Mouse (Mus musculus) forebrain, embryonic 12.5 days (tissue): ENCODE data around the gene Caprin1. TPM values are rescaled to one million over a fixed set of nuclear protein-coding genes. Genes with fewer than 3 reads are reported as not detected.

ENCODE experiments used
- ATAC-seq: fragments of 200-750 bp; cut with Nextera tagmentation; 2 replicates; pipeline ENCODE4 v1.8.0; 2017; ENCODE audit warnings: moderate TSS enrichment; ENCODE audit not compliant: low FRiP score
- H3K27ac ChIP-seq: fragments of 300-500 bp; sonication (generic); 2 replicates; pipeline ENCODE4 v1.5.1; 2016; ENCODE audit warnings: mild to moderate bottlenecking
- H3K27me3 ChIP-seq: fragments of 300-500 bp; sonication (generic); 2 replicates; pipeline ENCODE4 v1.6.1; 2016; ENCODE audit warnings: mild to moderate bottlenecking
- H3K36me3 ChIP-seq: fragments of 300-500 bp; sonication (generic); replicated peaks from 2 replicates; pipeline ENCODE4 v1.6.1; 2016; ENCODE audit warnings: mild to moderate bottlenecking
- H3K4me1 ChIP-seq: fragments of 300-500 bp; sonication (generic); 2 replicates; pipeline ENCODE4 v1.6.1; 2016
- H3K4me2 ChIP-seq: fragments of 300-500 bp; sonication (generic); 2 replicates; pipeline ENCODE4 v1.6.1; 2016; ENCODE audit warnings: mild to moderate bottlenecking, moderate library complexity
- H3K4me3 ChIP-seq: fragments of 300-500 bp; sonication (generic); replicated peaks from 2 replicates; pipeline ENCODE4 v1.5.1; 2016; ENCODE audit warnings: mild to moderate bottlenecking
- H3K9ac ChIP-seq: fragments of 300-500 bp; sonication (generic); 2 replicates; pipeline ENCODE4 v1.6.1; 2016; ENCODE audit warnings: mild to moderate bottlenecking
- H3K9me3 ChIP-seq: fragments of 300-500 bp; sonication (generic); 2 replicates; pipeline ENCODE4 v1.6.1; 2016
- WGBS: fragments of 180-500 bp; shearing (Covaris S2); methylation state at CpG from one replicate; pipeline ENCODE4 v1.1.7; 2016; 5-methylcytosine and 5-hydroxymethylcytosine counted together
- polyA plus RNA-seq: library from polyadenylated mRNA; unstranded; fragments of >200 nt; fragmentation: Nextera tagmentation; extraction: Ambion mirVana; gene quantifications from 2 replicates; pipeline ENCODE4 v1.2.1, GENCODE M21; 2016

Gene Caprin1
- polyA plus RNA-seq, 1 experiment from 2014 or later: 584 TPM

DNA sequence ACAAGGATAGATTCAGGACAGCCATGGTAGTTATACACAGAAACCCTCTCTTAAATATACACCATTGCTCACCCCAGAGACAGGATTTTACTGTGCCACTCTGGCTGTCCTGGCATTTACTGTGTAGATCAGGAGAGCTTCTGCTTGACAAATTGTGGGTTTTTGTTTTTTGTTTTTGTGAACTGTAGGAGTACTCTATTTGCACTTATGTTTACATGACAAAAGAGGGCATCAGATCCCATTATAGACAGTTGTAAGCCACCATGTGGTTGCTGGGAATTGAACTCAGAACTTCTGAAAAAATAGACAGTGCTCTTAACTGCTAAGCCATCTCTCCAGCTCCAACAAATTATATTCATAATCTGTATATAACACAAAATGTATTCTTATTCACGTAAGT is 5.4 kb downstream of the Caprin1 start:
- no peak for ATAC-seq
- H3K4me1 ChIP-seq: peaks cover 41% of the 10 kb centered on the region
- WGBS: 97% methylated on average over 1 of the region's 1 CpGs
- peaks cover 42% of the 10 kb centered on the region for H3K36me3 ChIP-seq
- H3K4me2 ChIP-seq: no peak overlapping the region
- H3K9me3 ChIP-seq: no peaks in the 10 kb centered on the region
- no peak overlapping the region for H3K27ac ChIP-seq
- H3K4me3 ChIP-seq: no peak overlapping the region
- no peak overlapping the region for H3K9ac ChIP-seq
- H3K27me3 ChIP-seq: no peaks in the 10 kb centered on the region

DNA sequence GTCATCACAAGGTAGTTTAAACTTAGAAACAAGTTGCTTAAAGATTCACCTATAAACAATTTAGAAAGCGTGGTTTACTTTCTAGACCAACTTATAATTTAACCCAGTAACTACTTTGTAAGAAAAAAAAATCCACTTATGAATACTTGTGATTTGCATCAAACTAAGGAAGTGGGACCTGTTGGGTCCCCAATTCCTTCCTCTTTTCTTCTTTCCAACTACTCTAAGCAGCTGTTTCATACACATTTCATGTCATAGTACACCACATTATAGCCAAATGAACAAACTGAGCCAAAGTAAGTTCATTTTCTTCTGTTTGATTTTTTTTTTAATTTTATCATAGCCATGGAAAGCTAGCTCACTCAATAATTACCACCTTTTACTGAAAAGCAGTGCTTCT is 11.7 kb downstream of the Caprin1 start:
- no peak overlapping the region for H3K27ac ChIP-seq
- peaks cover 14% of the 10 kb centered on the region for H3K4me1 ChIP-seq
- H3K9ac ChIP-seq: no peak overlapping the region
- no peaks in the 10 kb centered on the region for H3K27me3 ChIP-seq
- ATAC-seq: no peak
- 98% methylated on average over 1 of the region's 1 CpGs for WGBS
- peaks cover 44% of the 10 kb centered on the region for H3K36me3 ChIP-seq
- H3K4me3 ChIP-seq: no peak overlapping the region
- H3K9me3 ChIP-seq: no peaks in the 10 kb centered on the region
- H3K4me2 ChIP-seq: no peak overlapping the region

DNA sequence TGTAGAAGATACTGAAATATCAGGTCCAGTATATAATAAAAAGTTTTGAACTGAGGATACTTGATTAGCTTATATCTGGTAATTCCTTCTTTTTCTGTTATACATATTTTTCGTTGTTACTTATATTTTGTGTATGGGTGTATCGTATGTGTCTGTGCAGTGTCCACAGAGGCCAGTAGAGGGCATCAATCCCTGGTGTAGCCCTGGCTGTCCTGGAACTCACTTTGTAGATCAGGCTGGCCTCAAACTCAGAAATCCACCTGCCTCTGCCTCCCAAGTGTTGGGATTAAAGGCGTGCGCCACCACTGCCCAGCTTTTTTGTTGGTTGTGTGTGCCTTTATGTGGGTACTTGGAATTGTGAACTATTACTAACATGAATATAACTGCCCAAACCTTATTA is 12.8 kb downstream of the Caprin1 start:
- H3K4me1 ChIP-seq: peaks cover 6% of the 10 kb centered on the region; the same call in 1 of the 2 replicates
- WGBS: 85% methylated on average over 4 of the region's 4 CpGs
- no peaks in the 10 kb centered on the region for H3K9me3 ChIP-seq
- no peak for ATAC-seq
- no peak overlapping the region for H3K4me2 ChIP-seq
- H3K9ac ChIP-seq: no peak overlapping the region
- H3K36me3 ChIP-seq: peaks cover 42% of the 10 kb centered on the region
- H3K27ac ChIP-seq: no peak overlapping the region
- H3K27me3 ChIP-seq: no peaks in the 10 kb centered on the region
- H3K4me3 ChIP-seq: no peak overlapping the region

DNA sequence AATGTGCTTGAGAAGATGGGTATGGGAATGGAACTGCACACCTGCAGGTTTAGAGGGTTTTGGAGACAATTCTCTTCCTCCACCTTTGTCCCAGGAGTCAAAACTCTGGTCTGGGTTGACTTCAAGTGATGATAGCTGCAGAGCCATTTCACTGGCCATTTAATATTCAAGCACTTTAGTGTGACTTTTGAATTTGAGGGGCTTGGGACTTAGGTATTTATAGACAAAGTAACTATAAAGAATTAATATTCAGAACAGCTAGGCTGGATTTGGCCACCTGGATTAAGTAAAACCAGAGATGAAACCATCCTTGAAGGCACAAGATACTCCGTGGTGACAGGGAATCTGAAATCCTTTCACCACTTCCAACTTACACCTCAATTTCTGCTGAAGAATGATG is 35.0 kb downstream of the Caprin1 start:
- no peak overlapping the region for H3K4me3 ChIP-seq
- peaks cover 20% of the 10 kb centered on the region for H3K36me3 ChIP-seq
- no peaks in the 10 kb centered on the region for H3K27me3 ChIP-seq
- WGBS: 48% methylated on average over 1 of the region's 1 CpGs
- no peak overlapping the region for H3K27ac ChIP-seq
- peaks cover 20% of the 10 kb centered on the region for H3K4me1 ChIP-seq
- H3K9me3 ChIP-seq: no peaks in the 10 kb centered on the region
- H3K9ac ChIP-seq: no peak overlapping the region
- peak overlapping the region; percentile 86; the same call in 1 of the 2 replicates for H3K4me2 ChIP-seq
- ATAC-seq: no peak

DNA sequence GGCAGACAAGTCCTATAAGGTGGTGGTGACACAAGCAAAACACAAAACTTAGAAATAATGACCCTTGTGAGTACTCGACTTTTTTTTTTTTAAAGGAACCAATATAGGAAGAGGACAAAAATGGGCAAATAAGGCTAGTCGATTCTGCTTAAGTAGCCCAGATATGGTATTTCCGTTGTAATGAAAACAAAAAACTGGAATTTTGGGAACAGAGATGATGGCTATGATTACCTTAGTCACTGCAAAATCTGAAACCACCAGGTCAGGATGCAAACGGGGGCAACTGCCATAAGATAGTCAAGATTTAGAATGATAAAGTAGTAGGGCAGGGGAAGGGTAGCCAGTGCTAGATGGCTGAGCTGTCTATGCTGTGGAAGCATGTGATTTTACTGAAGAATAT is 35.5 kb downstream of the Caprin1 start:
- H3K27me3 ChIP-seq: no peaks in the 10 kb centered on the region
- peak overlapping the region; percentile 71 for H3K4me3 ChIP-seq
- no peaks in the 10 kb centered on the region for H3K9me3 ChIP-seq
- no peak overlapping the region for H3K27ac ChIP-seq
- H3K9ac ChIP-seq: no peak overlapping the region
- H3K4me2 ChIP-seq: peak overlapping the region; percentile 86
- peaks cover 20% of the 10 kb centered on the region for H3K4me1 ChIP-seq
- H3K36me3 ChIP-seq: peaks cover 19% of the 10 kb centered on the region
- no peak for ATAC-seq
- WGBS: 41% methylated on average over 4 of the region's 4 CpGs

DNA sequence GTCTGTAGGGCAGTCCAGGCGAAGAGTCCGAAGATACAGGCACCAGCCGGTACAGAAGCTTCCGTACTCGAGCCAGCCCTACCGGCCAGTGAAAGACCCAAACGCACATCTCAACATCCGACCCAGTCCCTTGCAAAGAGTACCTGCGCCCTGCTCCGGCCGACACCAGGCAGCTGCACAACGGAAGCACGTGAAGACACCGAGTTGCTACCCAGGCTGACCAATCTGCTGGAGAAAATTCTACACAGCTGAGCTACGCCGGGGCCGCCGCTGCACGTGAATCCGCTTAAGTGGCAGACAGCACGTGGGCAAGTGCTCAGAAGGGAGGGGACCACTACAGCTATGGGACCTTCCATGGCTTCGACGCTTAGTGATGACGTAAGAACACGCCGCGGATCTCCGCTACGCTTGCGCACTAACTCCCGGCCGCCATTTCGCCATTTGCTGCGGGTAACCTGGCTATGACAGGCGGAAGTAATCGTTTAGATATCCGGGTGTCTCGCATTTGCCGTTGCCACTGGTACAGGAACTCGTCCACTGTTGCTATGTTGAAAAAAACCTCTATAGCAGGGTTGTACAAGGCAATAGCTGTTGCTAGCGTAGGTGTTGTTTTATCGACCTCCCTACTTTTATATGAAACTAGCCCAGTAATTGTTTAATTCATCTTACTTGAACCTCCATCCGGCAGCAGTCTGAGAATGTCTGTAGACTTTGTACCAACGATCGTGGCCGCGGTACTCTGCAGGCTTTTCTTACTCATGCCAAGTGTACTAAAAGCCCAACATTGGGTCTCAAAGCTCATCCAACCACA is 36.3 kb downstream of the Caprin1 start, which contains the start of gene Nat10:
Gene Nat10, minus strand, starts transcription at position 365 of the 811 bp plus-strand sequence.
- Histone ChIP-seq H3K27ac (peak within 1 kb of the TSS; percentile 78), H3K36me3 (peaks cover 18% of the 10 kb centered on the region), H3K4me3 (peak within 1 kb of the TSS; percentile 71), H3K4me1 (peaks cover 20% of the 10 kb centered on the region), H3K9ac (peak within 1 kb of the TSS; percentile 63), H3K4me2 (peak within 1 kb of the TSS; percentile 86), H3K9me3 (no peaks in the 10 kb centered on the region), H3K27me3 (no peaks in the 10 kb centered on the region)
- peak; percentile 96 for ATAC-seq
- WGBS: under 1% methylated on average over 47 of the region's 47 CpGs

DNA sequence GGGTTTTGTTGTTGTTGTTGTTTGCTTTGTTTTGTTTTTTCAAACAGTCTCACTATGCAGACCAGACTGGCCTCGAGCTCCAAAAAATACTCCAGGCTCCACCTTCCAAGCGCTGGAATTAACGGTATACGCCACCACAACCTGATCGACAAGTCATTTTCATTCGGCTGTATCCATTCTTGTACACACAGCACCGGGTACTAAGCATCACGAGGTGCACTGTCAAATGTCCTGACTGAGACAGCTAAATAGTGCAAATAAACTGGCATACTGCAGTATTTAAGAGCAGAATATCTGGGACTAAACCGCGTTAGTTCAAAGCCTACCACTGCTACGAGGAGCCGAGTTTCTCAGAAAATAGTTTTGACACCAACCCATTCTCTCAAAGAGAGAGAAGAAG is 37.0 kb downstream of the Caprin1 start:
- Histone ChIP-seq H3K9ac (peak overlapping the region; percentile 63), H3K4me1 (peaks cover 20% of the 10 kb centered on the region), H3K36me3 (peaks cover 19% of the 10 kb centered on the region), H3K27me3 (no peaks in the 10 kb centered on the region), H3K4me3 (peak overlapping the region; percentile 71), H3K9me3 (no peaks in the 10 kb centered on the region), H3K27ac (peak overlapping the region; percentile 74; the same call in 1 of the 2 replicates), H3K4me2 (peak overlapping the region; percentile 86)
- ATAC-seq: peak; percentile 12; the same call in 1 of the 2 replicates
- 2% methylated on average over 12 of the region's 12 CpGs for whole genome bisulfite sequencing

DNA sequence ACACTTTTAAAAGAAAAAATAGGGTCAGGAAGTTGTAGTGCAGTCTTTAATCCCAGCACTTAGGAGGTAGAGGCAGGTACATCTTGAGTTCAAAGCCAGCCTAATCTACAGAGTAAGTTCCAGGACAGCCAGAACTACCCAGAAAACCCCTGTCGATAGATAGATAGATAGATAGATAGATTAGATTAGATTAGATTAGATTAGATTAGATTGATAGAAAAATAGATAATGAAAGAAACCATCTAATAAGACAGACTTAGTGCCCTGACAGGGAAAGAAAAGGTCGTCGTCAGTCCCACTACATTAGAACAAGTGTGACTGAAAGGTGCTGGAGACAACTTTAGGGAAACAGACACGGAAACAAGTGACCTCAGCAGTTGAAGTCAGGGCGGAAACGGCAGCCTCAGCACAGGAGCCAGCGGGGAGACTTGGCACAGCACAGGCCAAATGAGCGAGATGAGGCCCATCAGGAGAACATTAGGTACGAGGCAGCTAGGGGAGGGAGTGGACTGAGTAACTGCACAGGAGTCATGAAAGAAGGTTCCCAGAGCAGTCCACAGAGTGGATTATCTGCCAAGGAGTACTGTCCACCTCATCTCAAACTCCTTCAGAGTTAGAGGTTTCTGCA is 41.9 kb downstream of the Caprin1 start:
- 96% methylated on average over 9 of the region's 9 CpGs for WGBS

DNA sequence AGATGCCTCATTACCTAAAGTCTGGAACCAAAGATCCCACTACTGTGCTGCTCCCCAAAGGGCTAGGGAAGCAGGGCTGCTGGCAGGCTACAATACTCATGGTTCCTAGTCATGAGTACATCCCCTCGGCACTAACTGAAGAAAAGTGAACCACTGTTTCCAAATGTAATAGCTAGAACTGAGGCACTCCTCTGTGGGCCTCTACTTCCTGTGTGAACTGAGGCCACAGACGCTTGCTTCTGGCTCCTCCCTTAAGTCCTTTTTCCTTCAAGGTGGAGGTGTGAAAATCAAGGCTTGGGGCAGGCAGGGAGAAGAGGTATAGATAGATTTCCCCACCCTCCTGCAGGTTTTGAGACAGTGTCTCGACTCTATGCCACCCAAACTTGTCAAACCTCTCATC is 42.8 kb downstream of the Caprin1 start:
- H3K27me3 ChIP-seq: no peaks in the 10 kb centered on the region
- no peak overlapping the region for H3K4me2 ChIP-seq
- no peak for ATAC-seq
- no peak overlapping the region for H3K4me3 ChIP-seq
- no peaks in the 10 kb centered on the region for H3K9me3 ChIP-seq
- 94% methylated on average over 3 of the region's 3 CpGs for WGBS
- H3K27ac ChIP-seq: no peak overlapping the region
- H3K9ac ChIP-seq: no peak overlapping the region
- peaks cover 65% of the 10 kb centered on the region for H3K36me3 ChIP-seq
- peaks cover 2% of the 10 kb centered on the region; the same call in 1 of the 2 replicates for H3K4me1 ChIP-seq

More for the DNA sequence above, 41.9 kb downstream of the Caprin1 start:
- no peak overlapping the region for H3K4me3 ChIP-seq
- H3K9ac ChIP-seq: no peak overlapping the region
- peaks cover 57% of the 10 kb centered on the region for H3K36me3 ChIP-seq
- H3K9me3 ChIP-seq: no peaks in the 10 kb centered on the region
- no peak overlapping the region for H3K27ac ChIP-seq
- no peaks in the 10 kb centered on the region for H3K27me3 ChIP-seq
- peaks cover 9% of the 10 kb centered on the region for H3K4me1 ChIP-seq
- ATAC-seq: no peak
- H3K4me2 ChIP-seq: no peak overlapping the region

DNA sequence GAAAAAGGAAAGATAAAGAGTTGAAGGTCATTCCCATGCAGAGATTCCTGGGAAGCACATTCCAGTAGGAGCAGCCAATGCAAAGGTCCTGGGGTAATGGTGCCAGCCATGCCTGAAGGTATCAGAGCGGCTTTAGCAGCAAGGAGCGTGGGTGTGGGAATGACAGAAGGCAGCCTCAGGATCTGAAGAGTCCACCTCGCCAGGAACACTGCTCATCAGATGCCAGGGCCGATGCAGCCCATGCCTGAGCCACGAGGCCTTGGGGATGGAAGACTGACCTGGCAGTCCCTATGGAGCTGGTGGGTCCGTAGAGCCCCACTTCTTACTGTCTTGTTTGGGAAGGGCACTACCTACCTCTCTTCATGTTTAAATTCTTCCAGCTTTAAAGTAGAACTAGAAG is 45.7 kb downstream of the Caprin1 start:
- Histone ChIP-seq H3K27ac (no peak overlapping the region), H3K4me3 (no peak overlapping the region), H3K9ac (no peak overlapping the region), H3K4me2 (no peak overlapping the region), H3K27me3 (no peaks in the 10 kb centered on the region), H3K4me1 (no peaks in the 10 kb centered on the region), H3K36me3 (peaks cover 84% of the 10 kb centered on the region), H3K9me3 (no peaks in the 10 kb centered on the region)
- no peak for ATAC-seq
- WGBS: 94% methylated on average over 6 of the region's 6 CpGs

DNA sequence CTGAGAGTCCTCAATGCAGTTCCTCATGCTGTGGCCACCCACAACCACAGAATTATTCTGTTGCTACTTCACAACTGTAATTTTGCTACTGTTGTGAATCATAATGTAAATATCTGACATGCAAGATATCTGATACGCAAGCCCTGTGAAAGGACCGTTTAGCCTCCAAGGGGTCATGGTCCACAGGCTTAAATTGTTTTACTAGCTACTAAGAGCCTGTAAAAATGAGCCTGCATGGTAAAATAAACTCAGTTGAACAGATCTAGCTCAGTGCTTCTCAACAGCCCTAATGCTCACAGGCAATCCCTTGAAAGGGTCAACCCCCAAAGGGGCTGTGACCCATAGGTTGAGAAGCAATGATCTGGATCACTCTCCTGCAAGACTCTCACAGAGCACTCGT is 48.4 kb downstream of the Caprin1 start:
- Histone ChIP-seq H3K9ac (no peak overlapping the region), H3K36me3 (peaks cover 67% of the 10 kb centered on the region), H3K4me1 (no peaks in the 10 kb centered on the region), H3K4me2 (no peak overlapping the region), H3K27me3 (no peaks in the 10 kb centered on the region), H3K27ac (no peak overlapping the region), H3K4me3 (no peak overlapping the region), H3K9me3 (no peaks in the 10 kb centered on the region)
- 93% methylated on average over 3 of the region's 3 CpGs for WGBS
- no peak for ATAC-seq

DNA sequence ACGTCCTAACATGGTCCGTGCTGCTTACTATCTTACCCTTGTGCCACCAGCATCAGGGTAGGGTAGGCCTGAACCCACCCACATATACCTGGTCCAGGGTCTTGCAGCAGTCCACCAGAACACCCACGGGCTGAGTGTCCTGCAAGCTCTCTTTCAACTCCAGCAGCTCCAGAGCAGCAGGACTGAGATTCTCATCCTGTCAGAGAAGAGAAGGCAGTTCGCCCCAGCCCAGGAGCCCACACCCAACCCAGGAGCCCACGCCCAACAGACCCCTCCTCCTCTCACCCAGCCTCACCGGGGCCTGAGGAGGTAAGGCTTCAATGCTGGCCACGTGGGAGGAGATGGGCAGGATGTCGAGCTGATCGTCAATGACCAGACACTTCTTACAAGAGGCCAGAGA is 49.6 kb downstream of the Caprin1 start:
- H3K36me3 ChIP-seq: peaks cover 62% of the 10 kb centered on the region
- no peak overlapping the region for H3K4me2 ChIP-seq
- no peaks in the 10 kb centered on the region for H3K9me3 ChIP-seq
- no peak overlapping the region for H3K9ac ChIP-seq
- no peaks in the 10 kb centered on the region for H3K4me1 ChIP-seq
- no peak overlapping the region for H3K4me3 ChIP-seq
- 90% methylated on average over 9 of the region's 9 CpGs for WGBS
- no peak for ATAC-seq
- no peaks in the 10 kb centered on the region for H3K27me3 ChIP-seq
- no peak overlapping the region for H3K27ac ChIP-seq
